Mouse (Mus musculus) embryonic fibroblast, embryonic 13.5 days (primary cell): ENCODE data around the gene Immp2l.

Experiments used
- CTCF ChIP-seq: IDR thresholded peaks from 2 replicates; pipeline ENCODE4 v1.5.1; 2011; ENCODE audit warnings: mild to moderate bottlenecking, control low read depth, low read length, moderate library complexity, borderline replicate concordance; ENCODE audit not compliant: insufficient read depth
- POLR2A ChIP-seq: IDR thresholded peaks from 2 replicates; pipeline ENCODE4 v1.6.1; 2011; ENCODE audit warnings: low read depth, mild to moderate bottlenecking, control low read depth, low read length, moderate library complexity

DNA sequence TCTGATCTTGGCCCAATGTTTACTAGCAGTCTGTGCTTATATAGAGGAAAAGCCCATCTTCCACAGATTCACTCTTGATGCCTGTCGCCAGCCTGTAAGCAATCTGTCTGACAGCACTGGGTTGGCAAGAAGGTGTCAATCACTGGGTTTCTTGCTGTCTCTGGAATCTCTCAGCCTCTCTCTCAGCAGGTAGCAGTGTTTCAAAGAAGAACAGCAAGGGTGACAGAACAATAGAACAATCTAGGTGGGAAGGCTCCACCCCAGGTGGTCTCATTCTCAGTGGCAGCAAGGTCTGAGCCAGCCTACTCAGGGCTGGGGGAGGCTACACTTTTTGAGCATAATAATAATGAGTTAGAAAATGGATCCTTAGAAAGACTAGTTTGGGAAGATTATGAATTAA is 693.1 kb downstream of the Immp2l start:
- TF ChIP-seq CTCF (no peak), POLR2A (no peak)
